Comparison of ENCODE assay signal across 17 mouse cellular contexts in the genomic region with DNA sequence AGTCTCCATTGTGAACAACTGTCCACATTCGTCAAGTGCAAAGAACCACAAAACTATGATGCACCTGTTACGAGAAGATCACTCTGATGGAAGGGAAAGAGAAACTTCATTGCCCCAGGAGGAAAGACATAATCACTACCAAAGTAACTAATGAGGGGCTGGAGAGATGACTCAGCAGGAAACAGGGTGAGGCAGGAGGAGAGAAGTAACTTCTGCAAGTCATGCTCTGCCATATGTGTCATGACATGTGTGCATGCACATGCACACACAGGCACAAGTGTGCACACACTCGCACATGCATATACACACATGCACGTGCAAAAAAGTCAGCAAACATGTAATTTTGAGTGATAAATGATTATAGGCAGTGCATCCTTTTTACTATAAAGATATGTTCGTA.
"Had no signal": no experiment of that assay in that cellular context is flagged by ENCODE, and none has a peak within 500 bp of the region (broad histone marks: within the 10 kb centered on the region; RNA-seq: fewer than 3 reads in every experiment).

No protein-coding gene starts in this region.

- H3K4me3 ChIP-seq: layer of hippocampus, adult 2 months; left cerebral cortex, adult 2 months; limb, embryonic 12.5 days; liver, embryonic 13.5 days; lung, embryonic 15.5 days; midbrain, embryonic 12.5 days; myocyte; neural tube, embryonic 15.5 days had no signal

- H3K9ac ChIP-seq: limb, embryonic 12.5 days; liver, embryonic 13.5 days; liver, postnatal 0 days; lung, embryonic 15.5 days; midbrain, embryonic 12.5 days; neural tube, embryonic 15.5 days had no signal

- H3K4me1 ChIP-seq: limb, embryonic 12.5 days; liver, embryonic 13.5 days; lung, embryonic 15.5 days; neural tube, embryonic 15.5 days had no signal

- H3K27me3 ChIP-seq: limb, embryonic 12.5 days; liver, embryonic 13.5 days; lung, embryonic 15.5 days; midbrain, embryonic 12.5 days; neural tube, embryonic 15.5 days had no signal

- ATAC-seq: liver, postnatal 0 days had no signal

- H3K36me3 ChIP-seq: limb, embryonic 12.5 days; liver, embryonic 13.5 days; lung, embryonic 15.5 days; midbrain, embryonic 12.5 days; neural tube, embryonic 15.5 days had no signal

- H3K27ac ChIP-seq: layer of hippocampus, adult 2 months; left cerebral cortex, adult 2 months; limb, embryonic 12.5 days; liver, embryonic 13.5 days; lung, embryonic 15.5 days; macrophage; midbrain, embryonic 12.5 days; neural tube, embryonic 15.5 days had no signal

- DNase-seq: kidney, adult 2 months; kidney, postnatal 36 days; liver; liver, embryonic 13.5 days; liver, postnatal 0 days; lung, postnatal 14 days; right cerebral cortex, adult 18-20 months; right cerebral cortex, postnatal 25 days; thymus, postnatal 4 days had no signal
